Mouse (Mus musculus) left cerebral cortex, postnatal 25 days (tissue): ENCODE results near the gene Tenm4. TPM values are rescaled to one million over a fixed set of nuclear protein-coding genes. Genes with fewer than 3 reads are reported as not detected.

Source experiments
- DNase-seq, 2 experiments: peaks; one replicate each; pipeline ENCODE4 v3.0.0; 2022; ENCODE audit warnings: low spot score in 2 of 2, mixed read lengths in 1 of 2
- intact Hi-C: fragments of 180-260 bp; cut with DNase I; formaldehyde crosslinking; loops from one replicate; pipeline ENCODE4 v1.15.1; 2025
- total RNA-seq, 2 experiments: library from RNA; stranded (reverse); gene quantifications; 2 replicates each; pipeline ENCODE4 v1.2.3; 2021

The Tenm4 gene
- total RNA-seq, 2 experiments from 2014 or later, result 134 to 162 TPM

- intact Hi-C loops, result no loop called here
These were observed 361.9 kb downstream of the Tenm4 start for GRCm38 (mm10) chr7:96532804-96533400.

GRCm38 (mm10) chr7:96536313-96536880 is 365.4 kb downstream of the Tenm4 start:
- no peak for DNase-seq
- intact Hi-C loops, result no loop called here

More at GRCm38 (mm10) chr7:96532804-96533400, 361.9 kb downstream of the Tenm4 start:
- DNase-seq, result no peak

- intact Hi-C loops, result no loop called here
These were observed 368.4 kb downstream of the Tenm4 start for GRCm38 (mm10) chr7:96539248-96540034.

DNA sequence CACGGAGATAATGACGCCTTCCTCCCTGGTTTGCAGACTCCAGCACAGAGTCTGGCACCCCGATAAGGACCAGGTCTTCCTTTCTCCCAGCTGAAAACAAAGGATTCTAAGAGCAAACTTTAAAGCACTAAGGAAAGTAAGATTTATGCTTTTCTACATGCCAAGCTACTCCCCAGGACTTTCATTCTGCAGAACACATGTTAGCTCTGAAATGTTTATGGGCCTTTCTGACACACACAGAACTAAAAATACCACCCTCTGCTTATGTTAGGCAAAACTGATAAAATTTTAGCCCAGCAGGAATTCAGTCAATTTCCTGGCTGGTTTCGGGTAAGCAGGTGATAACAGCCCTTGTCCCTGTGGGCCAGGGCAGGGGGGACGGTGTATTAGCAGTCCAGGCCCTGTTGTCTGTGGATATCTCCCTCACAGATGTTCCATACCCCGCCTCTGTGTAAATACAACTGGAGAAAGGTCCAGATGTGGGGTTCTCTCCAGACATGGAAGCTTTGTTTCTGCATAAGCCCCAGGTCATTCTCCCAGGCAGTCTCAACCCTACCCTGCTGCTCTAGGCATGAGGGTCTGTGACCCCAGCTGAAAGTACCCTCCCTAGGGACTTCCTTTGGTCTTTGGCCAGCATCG is 369.5 kb downstream of the Tenm4 start:
- no peak for DNase-seq
- intact Hi-C loops, result no loop called here

More at GRCm38 (mm10) chr7:96539248-96540034, 368.4 kb downstream of the Tenm4 start:
- DNase-seq, result no peak

DNA sequence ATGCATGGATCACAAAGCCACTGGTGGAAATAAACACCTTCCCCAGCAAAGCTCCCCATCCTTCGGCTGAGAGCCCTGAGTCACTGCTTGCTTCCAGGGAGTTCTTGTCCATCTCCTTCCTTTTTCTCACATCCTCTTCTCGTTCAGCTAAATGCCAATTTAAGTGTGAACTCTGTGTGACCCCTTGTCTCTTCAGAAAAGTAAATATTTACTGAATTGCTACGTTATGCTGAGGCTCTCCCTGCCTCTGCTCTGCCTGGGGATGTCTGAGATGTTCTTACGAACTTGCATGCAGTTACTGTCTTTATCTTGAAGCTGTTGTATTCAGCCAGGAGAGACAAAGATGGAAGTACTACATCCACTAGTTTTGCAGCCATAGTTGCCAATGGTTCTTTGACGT is 374.9 kb downstream of the Tenm4 start:
- intact Hi-C loops, result no loop called here
- DNase-seq, result no peak

GRCm38 (mm10) chr7:96551809-96552208 is 380.8 kb downstream of the Tenm4 start:
- intact Hi-C loops, result no loop called here
- peak in 1 of 2 experiments; percentile 51 for DNase-seq

- intact Hi-C loops, result no loop called here
- no peak for DNase-seq
These were observed 381.3 kb downstream of the Tenm4 start for GRCm38 (mm10) chr7:96552292-96552860.

- intact Hi-C loops, result no loop called here
These were observed 383.2 kb downstream of the Tenm4 start for GRCm38 (mm10) chr7:96554277-96554690.

DNA sequence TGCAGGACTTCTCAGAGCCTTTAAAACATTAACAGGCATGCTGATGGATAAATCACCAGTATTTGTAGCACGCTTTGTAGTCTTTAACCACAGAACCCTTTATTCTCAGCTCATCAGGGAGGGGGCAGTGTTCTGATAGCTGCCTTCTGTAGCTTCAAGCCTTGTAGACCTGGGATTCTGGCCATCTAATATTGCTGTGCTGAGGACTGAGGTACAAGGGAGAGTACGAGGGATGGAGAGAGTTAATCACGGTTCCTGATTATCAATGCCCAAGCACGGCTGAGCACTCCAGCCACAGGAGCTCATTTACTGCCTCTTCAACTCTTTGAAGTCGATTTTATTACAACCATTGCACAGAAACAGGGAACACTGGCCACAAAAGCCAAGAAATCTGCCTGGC is 384.2 kb downstream of the Tenm4 start:
- DNase-seq, result no peak
- intact Hi-C loops, result no loop called here

More at GRCm38 (mm10) chr7:96554277-96554690, 383.2 kb downstream of the Tenm4 start:
- peak; percentile 51 to 52 for DNase-seq

- intact Hi-C loops, result no loop called here
- no peak for DNase-seq
These were observed 385.7 kb downstream of the Tenm4 start for GRCm38 (mm10) chr7:96556756-96557155.

- no peak for DNase-seq
- intact Hi-C loops, result no loop called here
These were observed 391.8 kb downstream of the Tenm4 start for GRCm38 (mm10) chr7:96562890-96563289.

GRCm38 (mm10) chr7:96563329-96564065 is 392.5 kb downstream of the Tenm4 start:
- intact Hi-C loops, result no loop called here
- DNase-seq, result no peak

DNA sequence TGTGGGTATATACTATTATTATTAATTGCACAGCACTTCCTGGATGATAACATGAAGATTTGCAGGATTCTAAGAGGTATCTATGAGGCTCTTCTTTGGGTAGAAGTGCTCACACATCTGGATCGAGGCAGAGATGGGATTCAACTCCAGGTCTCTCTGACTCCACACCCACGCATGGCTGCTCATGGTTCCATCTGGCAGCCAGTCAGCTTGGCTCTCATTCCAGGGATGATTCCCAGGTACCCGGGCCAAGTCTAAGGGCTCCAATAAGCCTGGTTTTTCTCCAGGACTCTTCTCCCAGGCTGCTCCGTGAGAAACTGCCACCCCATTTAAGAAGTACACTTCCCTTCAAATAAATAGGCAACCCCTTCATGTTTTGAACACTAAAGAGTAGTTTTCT is 394.8 kb downstream of the Tenm4 start:
- intact Hi-C loops, result loop anchor here (1.0 kb wide), 1 partner anchor 92 kb away; no protein-coding TSS in a partner anchor
- DNase-seq, result peak; percentile 33 to 64

DNA sequence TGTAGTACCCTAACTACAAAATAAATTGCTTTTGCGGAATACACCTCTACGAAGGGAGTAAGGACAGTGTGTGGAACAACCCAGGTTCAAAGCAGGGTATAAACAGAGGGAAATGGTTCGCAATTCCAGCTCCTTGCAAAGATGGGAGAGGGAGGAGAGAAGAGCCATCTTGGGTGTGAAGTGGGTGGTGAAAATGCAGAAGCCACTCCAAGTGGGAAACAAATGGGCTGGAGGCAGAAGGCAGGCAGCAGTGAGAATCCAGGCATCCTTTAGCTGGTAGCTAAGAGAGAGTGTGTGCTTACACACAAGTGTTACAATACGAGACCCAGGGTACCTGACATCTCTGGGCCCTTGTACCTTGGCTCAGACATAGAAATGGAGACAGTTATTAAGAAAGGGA is 395.2 kb downstream of the Tenm4 start:
- intact Hi-C loops, result loop anchor here (1.0 kb wide), 1 partner anchor 92 kb away; no protein-coding TSS in a partner anchor
- peak; percentile 37 to 87 for DNase-seq

GRCm38 (mm10) chr7:96568034-96568433 is 397.0 kb downstream of the Tenm4 start:
- DNase-seq, result no peak
- intact Hi-C loops, result no loop called here

DNA sequence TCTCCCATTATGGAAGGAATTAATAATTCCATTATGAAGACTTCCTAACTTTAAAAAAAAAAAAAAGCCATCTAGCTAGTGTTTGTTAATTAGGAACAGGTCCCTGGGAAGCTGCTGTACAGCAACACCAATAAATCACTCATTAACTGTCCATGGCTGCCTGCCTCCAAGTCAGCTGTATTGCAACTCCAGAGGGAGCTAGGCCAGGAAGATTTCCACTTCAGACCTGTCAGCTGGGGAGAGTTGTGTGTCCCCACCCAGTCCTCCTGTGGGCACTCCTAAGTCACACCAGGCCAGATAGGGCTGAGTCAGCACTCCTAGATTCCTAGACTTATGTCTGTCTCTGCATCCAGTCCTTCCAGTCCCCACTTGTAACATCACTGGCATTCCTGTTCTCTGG is 399.9 kb downstream of the Tenm4 start:
- intact Hi-C loops, result loop anchor here (5.0 to 10.0 kb wide), 2 partner anchors 344 to 359 kb away; no protein-coding TSS in a partner anchor
- DNase-seq, result no peak

- intact Hi-C loops, result loop anchor here (5.0 to 10.0 kb wide), 2 partner anchors 342 to 361 kb away; no protein-coding TSS in a partner anchor
- DNase-seq, result peak in 1 of 2 experiments; percentile 51
These were observed 401.9 kb downstream of the Tenm4 start for GRCm38 (mm10) chr7:96572995-96573394.

- intact Hi-C loops, result loop anchor here (2.0 to 10.0 kb wide), 3 partner anchors 76 to 340 kb away; no protein-coding TSS in a partner anchor
- peak; percentile 83 to 98 for DNase-seq
These were observed 404.2 kb downstream of the Tenm4 start for GRCm38 (mm10) chr7:96575202-96575650.

GRCm38 (mm10) chr7:96582752-96583151 is 411.7 kb downstream of the Tenm4 start:
- intact Hi-C loops, result no loop called here
- peak in 1 of 2 experiments; percentile 23 for DNase-seq
